Mouse (Mus musculus) lung, adult 18-20 months (tissue): Measurements from ENCODE around the gene Igf1.

ENCODE experiments used
- DNase-seq, 2 experiments: peaks; one replicate each; pipeline ENCODE4 v3.0.0; 2022; ENCODE audit warnings: mixed read lengths in 2 of 2

Igf1 gene

GRCm38 (mm10) chr10:87898826-87899225 lies 40.8 kb downstream of the Igf1 start:
- no peak for DNase-seq

DNA sequence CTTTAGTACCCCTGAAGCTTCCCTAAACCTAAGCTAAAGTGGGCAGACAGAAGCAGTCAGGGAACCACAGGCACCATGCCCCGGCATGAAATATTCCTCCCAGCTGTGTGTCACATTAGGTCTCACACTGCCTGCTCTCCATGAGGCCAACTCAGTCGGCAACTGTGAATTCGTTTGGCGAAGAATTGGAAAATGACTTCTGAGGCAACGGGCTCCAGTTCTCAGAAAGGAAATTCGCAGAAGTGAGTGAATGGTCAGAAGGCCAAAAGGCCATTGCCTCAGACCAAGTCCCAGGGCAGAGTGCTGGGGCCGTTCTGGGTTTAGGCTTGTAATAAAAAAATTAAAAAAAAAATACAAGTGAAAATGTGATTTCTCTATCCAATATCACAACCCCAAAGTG lies 43.9 kb downstream of the Igf1 start:
- DNase-seq, result peak; percentile 15 to 38

DNA sequence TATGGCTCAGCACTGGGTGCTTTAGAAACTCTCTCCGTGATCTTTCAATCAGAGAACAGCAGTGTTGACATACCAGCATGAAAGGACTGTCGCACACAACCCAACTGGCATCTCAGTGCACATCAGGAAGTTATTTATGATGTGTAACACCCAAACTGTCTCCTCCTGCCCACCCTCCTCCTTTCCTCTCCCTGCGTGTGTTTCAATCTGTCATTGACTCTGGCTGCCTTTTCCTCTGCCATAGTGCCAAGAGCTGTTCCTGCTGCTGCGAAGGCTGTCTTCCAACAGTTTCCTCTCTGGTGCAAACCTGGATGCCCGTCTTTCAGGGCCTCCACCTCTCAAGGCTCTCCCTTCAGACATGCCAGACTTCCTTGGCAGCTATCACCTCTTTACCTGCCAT lies 46.3 kb downstream of the Igf1 start:
- DNase-seq, result peak in 1 of 2 experiments; percentile 4

DNA sequence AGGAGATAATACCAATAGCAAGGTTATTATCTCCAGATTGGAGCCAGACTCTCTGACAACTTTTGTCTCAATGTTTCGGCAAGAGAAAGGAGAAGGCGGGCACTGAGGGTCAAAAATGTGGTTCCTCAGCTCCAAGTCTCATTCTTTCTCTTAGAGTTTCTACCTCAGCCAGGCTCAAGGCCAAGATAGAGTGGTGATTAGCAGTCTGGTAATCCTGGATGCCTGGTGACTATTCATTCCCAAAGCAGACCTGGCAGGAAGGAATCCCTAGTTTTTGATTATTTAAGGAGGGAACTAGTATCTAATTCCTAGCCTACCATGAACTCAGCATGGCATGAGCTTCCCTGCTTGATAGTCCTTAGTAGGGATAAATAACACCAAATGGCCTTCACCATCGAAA lies 47.0 kb downstream of the Igf1 start:
- DNase-seq, result no peak

GRCm38 (mm10) chr10:87906121-87906520 lies 48.1 kb downstream of the Igf1 start:
- DNase-seq, result no peak

DNA sequence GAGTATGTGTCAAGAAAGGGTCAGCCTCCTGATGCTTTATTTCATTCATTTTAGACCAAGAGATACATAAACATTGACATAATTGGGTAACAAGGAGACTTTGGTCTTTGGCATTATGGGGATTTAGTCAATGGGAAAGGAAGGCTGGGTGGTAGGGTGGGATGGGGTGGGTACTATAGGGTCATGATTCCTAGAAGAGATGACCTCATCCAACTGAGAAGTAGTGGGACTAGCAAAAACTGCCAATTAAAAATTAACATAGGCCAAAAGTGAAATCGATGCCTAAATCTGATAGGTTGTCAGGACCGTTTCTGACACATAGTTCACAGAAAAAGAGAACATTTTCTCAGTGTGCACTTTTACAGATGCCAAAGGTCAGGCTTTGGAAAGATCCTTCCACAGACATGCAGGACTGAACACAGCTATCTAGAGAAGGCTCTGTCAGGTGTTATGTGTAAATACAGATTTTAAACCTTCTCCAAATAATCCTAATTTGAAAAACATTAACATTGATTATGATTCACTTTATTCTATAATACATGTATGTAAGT lies 48.8 kb downstream of the Igf1 start:
- DNase-seq, result no peak

GRCm38 (mm10) chr10:87913852-87914251 lies 55.8 kb downstream of the Igf1 start:
- no peak for DNase-seq

GRCm38 (mm10) chr10:87914932-87915331 lies 56.9 kb downstream of the Igf1 start:
- DNase-seq, result no peak

- DNase-seq, result no peak
These were observed 57.7 kb downstream of the Igf1 start for GRCm38 (mm10) chr10:87915782-87916181.

- no peak for DNase-seq
These were observed 64.2 kb downstream of the Igf1 start for GRCm38 (mm10) chr10:87922263-87922662.

- DNase-seq, result no peak
These were observed 68.5 kb downstream of the Igf1 start for GRCm38 (mm10) chr10:87926564-87926963.

DNA sequence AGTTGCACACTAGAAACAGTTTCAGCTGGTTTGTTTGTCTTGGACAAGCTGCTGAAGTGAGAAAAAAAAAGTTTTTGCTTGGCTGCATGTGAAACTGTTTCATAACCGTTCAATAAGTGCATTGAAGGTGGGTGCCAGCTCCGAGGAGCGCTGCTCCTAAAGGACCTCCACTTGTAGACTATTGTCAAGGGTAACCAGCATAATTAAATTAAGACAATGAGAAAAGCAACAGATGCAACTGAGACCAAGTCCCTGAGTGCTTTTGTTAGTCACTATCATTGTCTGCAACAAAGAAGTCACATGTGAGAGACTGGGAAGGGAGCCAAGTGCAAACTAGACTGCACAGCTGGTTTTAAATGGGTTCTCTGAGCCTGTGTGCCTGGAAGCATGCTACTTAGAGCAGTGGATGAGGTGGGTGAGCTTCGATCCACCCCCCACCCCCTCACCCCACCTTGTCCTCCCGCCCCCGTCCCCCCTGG lies 69.1 kb downstream of the Igf1 start:
- peak; percentile 12 to 34 for DNase-seq

- DNase-seq, result no peak
These were observed 90.1 kb downstream of the Igf1 start for GRCm38 (mm10) chr10:87948192-87948591.

DNA sequence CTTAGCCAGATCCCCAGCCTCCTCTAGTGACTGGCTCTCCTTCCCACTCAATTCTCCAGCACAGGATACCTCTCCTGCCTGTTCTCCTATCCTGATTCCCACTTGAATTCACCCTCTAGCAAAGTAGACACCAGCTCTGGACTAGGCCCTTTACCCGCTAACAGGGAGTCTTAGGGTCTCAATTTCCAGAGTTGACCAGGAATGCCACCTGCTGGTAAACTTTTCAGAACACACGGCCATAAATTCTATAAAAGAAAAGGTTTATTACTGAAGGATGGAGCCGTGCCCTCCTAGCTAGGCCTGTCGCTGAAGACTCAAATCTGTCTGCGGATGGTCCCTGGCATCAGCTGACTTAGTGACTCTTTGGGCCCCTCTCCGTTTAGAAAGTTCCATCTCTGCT lies 113.5 kb downstream of the Igf1 start:
- DNase-seq, result peak in 1 of 2 experiments; percentile 1

- no peak for DNase-seq
These were observed 116.0 kb downstream of the Igf1 start for GRCm38 (mm10) chr10:87973911-87974631.

DNA sequence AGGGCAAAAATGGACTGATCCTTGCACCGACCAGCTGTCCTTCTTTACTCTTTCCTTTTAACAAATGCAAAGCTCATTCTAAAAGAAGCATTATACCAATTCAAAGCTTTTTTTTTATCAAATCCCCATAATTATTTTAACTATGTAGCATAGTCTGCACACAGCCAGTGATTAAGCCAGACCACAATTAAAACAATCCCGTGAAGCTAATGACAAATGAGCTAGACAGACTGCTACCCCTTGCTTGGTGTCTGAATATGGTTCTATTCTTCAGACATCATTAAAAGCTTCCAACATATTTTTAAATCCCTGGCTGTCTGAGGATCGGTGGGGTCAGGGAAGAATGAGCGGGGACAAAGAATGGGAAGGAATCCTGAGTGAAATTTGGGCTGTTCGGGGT lies 127.3 kb downstream of the Igf1 start:
- DNase-seq, result no peak

GRCm38 (mm10) chr10:87986201-87986600 lies 128.1 kb downstream of the Igf1 start:
- DNase-seq, result no peak
